Mouse (Mus musculus) small intestine, adult 2 months (tissue): Measurements from ENCODE around the gene Usp46.

Experiments
- CTCF ChIP-seq: fragments of 200-500 bp; IDR thresholded peaks from 2 replicates; pipeline ENCODE4 v1.5.1; 2012; ENCODE audit warnings: low read depth, mild to moderate bottlenecking, control low read depth, inconsistent platforms, low read length, moderate library complexity, mixed read lengths; ENCODE audit not compliant: insufficient replicate concordance, insufficient read length; ENCODE audit errors: extremely low read depth
- POLR2A ChIP-seq: fragments of 200-500 bp; IDR thresholded peaks from 2 replicates; pipeline ENCODE4 v1.6.1; 2012; ENCODE audit warnings: low read depth, mild to moderate bottlenecking, control low read depth, inconsistent platforms, low read length, moderate library complexity

DNA sequence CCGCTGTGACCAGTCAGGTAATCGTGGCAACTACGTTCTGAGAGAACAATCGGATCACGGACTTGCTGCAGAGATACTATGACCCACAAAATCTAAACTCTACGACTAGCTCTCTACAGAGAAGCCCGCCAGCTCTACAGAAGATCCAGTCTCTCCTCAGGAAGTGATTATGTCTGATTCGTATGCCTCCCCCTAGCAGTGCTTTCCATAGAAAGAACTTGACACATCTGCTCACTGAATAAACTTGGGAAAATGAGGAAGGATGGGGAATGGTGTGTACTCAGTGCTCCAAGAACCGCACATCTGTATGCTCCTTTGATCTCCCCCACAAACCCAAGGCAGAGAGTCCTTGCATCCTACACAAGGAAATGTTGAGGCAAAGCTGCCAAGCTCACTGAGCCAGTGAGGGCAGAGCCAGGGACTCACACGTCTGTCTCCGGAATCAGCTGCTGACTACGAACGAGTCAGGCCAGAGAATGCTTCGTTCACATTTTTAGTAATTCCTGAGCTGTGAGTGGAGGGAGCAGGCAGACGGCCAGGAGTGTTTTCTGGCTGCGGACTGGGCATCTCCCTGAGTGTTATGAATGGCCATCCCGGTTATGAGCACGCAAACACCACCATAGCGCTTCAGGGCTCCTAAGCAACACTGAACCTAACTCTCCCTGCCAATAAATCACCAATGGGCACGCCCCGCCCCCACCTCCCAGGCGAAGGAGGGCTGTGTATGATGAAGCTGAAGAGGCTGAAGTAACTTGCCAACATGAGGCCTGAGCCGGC, 16.6 kb downstream of the Usp46 start:
- no peak for TF ChIP-seq CTCF
- TF ChIP-seq POLR2A = no peak
